Mouse (Mus musculus) regulatory T cell (primary cell): ENCODE measurements around the gene Ppm1h.

ENCODE experiments used
- in situ Hi-C: fragments of 300-600 bp; cut with MboI, MseI; formaldehyde crosslinking; loops from one replicate; pipeline ENCODE4 v1.15.1; 2025; ENCODE audit warnings: high pct_unique_total_duplicates

Ppm1h gene

DNA sequence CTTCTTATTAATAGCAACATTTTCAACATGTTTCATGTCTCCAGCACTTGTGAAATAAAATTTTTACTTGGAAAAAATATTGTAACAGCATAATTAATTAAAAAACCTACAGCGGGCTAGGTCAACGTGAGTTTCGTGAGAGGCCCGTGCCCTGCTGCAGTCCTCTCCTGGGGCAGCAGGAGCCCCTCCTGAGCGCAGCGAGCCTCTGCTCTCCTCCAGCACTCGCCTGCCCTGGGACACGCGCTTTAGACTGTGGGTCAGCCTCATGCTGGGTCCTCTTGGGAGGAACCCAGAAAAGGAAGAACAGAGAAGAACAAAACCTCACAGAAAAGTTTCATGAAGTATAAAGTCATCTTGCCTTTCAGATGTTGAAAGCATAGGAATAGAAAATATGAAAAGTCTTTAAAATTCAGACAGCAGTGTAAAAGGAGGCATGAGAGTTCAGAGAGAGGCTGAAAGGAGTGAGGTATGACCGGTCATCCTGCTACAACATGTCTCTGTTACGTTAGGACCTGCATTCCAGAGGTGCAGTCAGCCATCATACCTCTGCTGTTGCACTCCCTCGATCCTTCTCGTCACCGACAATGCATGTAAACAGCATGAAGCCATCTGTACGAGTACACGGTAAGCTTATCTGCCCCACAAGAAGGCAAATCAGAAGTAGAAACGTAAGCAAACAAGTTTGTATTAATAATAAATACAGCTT, 316.0 kb downstream of the Ppm1h start:
- in situ Hi-C loops, result no loop called here
